Mouse (Mus musculus) olfactory bulb, adult 2 months (tissue): Measurements from ENCODE around the gene Setd5.

Source experiments
- CTCF ChIP-seq: fragments of 200-500 bp; IDR thresholded peaks from 2 replicates; pipeline ENCODE4 v1.5.1; 2012; ENCODE audit warnings: low read depth, mild to moderate bottlenecking, low read length, moderate library complexity; ENCODE audit not compliant: insufficient read depth
- POLR2A ChIP-seq: fragments of 200-500 bp; IDR thresholded peaks from 2 replicates; pipeline ENCODE4 v1.6.1; 2012; ENCODE audit warnings: mild to moderate bottlenecking, low read depth, low read length, moderate library complexity; ENCODE audit not compliant: insufficient read depth

DNA sequence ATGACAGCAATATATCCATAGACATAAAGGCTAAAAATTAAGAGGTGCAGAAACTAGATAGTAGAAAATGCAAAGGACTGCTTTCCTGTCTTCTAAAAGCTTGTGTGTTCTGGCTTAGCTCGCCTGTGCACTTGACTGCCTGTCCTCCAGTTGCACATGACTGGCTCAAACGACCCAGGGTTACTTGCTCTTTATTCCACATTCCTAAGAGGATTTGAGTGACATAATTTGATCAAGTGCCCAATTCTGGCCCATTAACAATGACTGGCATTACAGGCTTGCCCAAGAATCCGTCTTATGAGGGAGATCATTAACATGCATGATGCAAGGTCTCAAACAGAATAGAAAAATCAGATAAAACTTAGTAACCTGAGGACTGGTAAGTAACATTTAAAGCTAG is 14.9 kb upstream of the Setd5 start:
- TF ChIP-seq CTCF (no peak), POLR2A (no peak)
